Mouse (Mus musculus) midbrain, embryonic 12.5 days (tissue): ENCODE results near the gene Cmip. TPM values are rescaled to one million over a fixed set of nuclear protein-coding genes. Genes with fewer than 3 reads are reported as not detected.

Experiments used
- ATAC-seq: fragments of 200-750 bp; cut with Nextera tagmentation; 2 replicates; pipeline ENCODE4 v1.8.0; 2017; ENCODE audit warnings: low read depth, moderate TSS enrichment, moderate library complexity; ENCODE audit not compliant: low FRiP score
- H3K27ac ChIP-seq: fragments of 300-500 bp; sonication (generic); replicated peaks from 2 replicates; pipeline ENCODE4 v1.5.1; 2016; ENCODE audit warnings: mild to moderate bottlenecking
- H3K27me3 ChIP-seq: fragments of 300-500 bp; sonication (generic); 2 replicates; pipeline ENCODE4 v1.6.1; 2016; ENCODE audit warnings: mild to moderate bottlenecking
- H3K36me3 ChIP-seq: fragments of 300-500 bp; sonication (generic); 2 replicates; pipeline ENCODE4 v1.6.1; 2016
- H3K4me1 ChIP-seq: fragments of 300-500 bp; sonication (generic); 2 replicates; pipeline ENCODE4 v1.6.1; 2016
- H3K4me2 ChIP-seq: fragments of 300-500 bp; sonication (generic); replicated peaks from 2 replicates; pipeline ENCODE4 v1.6.1; 2016; ENCODE audit warnings: mild to moderate bottlenecking, moderate library complexity
- H3K4me3 ChIP-seq: fragments of 300-500 bp; sonication (generic); 2 replicates; pipeline ENCODE4 v1.5.1; 2016; ENCODE audit warnings: mild to moderate bottlenecking
- H3K9ac ChIP-seq: fragments of 300-500 bp; sonication (generic); replicated peaks from 2 replicates; pipeline ENCODE4 v1.6.1; 2016; ENCODE audit warnings: mild to moderate bottlenecking, moderate library complexity
- H3K9me3 ChIP-seq: fragments of 300-500 bp; sonication (generic); 2 replicates; pipeline ENCODE4 v1.6.1; 2016; ENCODE audit warnings: mild to moderate bottlenecking
- WGBS: fragments of 180-500 bp; shearing (Covaris S2); methylation state at CpG from one replicate; pipeline ENCODE4 v1.1.7; 2016; 5-methylcytosine and 5-hydroxymethylcytosine counted together
- polyA plus RNA-seq: library from polyadenylated mRNA; unstranded; fragments of >200 nt; fragmentation: Nextera tagmentation; extraction: Ambion mirVana; gene quantifications from 2 replicates; pipeline ENCODE4 v1.2.1, GENCODE M21; 2016

Gene Cmip
- polyA plus RNA-seq, 1 experiment from 2014 or later: 30.0 TPM

- 91% methylated on average over 14 of the region's 14 CpGs for WGBS
- Histone ChIP-seq H3K4me3 (no peak overlapping the region), H3K9me3 (no peaks in the 10 kb centered on the region), H3K27ac (no peak overlapping the region), H3K4me2 (no peak overlapping the region), H3K4me1 (peaks cover 6% of the 10 kb centered on the region; the same call in 1 of the 2 replicates), H3K36me3 (peaks cover 61% of the 10 kb centered on the region), H3K27me3 (no peaks in the 10 kb centered on the region), H3K9ac (no peak overlapping the region)
- ATAC-seq: no peak
These were observed 183.5 kb downstream of the Cmip start for GRCm38 (mm10) chr8:117440317-117440716.

- Histone ChIP-seq H3K4me1 (peaks cover 9% of the 10 kb centered on the region; the same call in 1 of the 2 replicates), H3K27ac (no peak overlapping the region), H3K9me3 (no peaks in the 10 kb centered on the region), H3K9ac (no peak overlapping the region), H3K4me3 (no peak overlapping the region), H3K36me3 (peaks cover 60% of the 10 kb centered on the region), H3K27me3 (no peaks in the 10 kb centered on the region), H3K4me2 (no peak overlapping the region)
- 92% methylated on average over 6 of the region's 6 CpGs for WGBS
- ATAC-seq: no peak
These were observed 183.9 kb downstream of the Cmip start for GRCm38 (mm10) chr8:117440759-117441158.

DNA sequence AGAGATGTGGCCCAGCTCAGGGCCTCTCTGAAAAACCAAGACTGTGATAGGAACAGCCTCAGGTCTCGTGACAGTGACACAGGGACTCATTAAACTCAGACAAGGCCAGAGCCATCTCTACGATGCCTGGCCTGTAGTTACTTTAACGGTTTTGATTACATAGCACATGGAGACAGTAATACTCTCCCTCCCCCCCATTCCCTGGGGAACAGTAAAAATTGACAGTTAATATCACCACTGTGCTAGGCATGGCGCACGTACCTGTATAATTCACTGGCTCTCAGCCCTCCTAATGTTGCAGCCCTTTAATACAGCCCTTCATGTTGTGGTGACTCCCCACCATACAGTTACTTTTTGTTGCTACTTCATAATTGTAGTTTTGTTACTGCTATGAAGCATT, 188.6 kb downstream of the Cmip start:
- Histone ChIP-seq H3K4me1 (peaks cover 18% of the 10 kb centered on the region; the same call in 1 of the 2 replicates), H3K27ac (peak overlapping the region; percentile 61), H3K4me2 (no peak overlapping the region), H3K9ac (no peak overlapping the region), H3K9me3 (no peaks in the 10 kb centered on the region), H3K36me3 (peaks cover 56% of the 10 kb centered on the region), H3K27me3 (no peaks in the 10 kb centered on the region), H3K4me3 (no peak overlapping the region)
- ATAC-seq: no peak
- WGBS: 82% methylated on average over 5 of the region's 5 CpGs

DNA sequence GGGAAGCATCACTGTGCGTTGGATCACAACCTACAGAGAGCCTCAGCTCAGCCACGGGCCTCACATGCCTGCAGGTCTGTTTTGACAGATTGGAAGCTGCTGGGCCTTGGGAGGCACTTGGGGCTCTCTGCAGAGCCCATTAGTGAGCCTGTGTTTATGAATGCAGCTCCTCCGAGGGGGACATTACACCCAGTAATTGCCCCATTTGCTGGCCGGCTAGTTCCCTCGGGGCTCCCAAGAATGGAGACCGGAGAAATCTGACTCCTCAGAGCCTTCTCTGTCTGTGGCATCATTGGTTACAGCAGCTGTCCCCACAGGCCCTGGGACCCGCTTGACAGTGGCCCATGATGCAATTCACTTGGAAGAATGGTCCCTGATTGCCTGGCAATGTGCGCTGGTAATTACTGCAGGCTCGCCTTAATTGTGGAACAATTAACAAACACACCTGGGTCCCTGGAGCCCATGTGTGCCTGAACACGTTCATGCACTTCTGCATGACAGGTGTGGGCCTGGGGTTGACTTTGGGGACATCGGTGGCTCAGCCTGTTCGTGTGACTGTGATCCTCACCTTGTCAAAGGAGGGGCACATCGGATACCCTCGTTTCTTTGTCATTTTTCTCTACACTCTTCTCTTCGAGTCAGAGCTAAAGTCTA, 189.6 kb downstream of the Cmip start:
- H3K4me3 ChIP-seq: no peak overlapping the region
- H3K27ac ChIP-seq: peak overlapping the region; percentile 61
- H3K9me3 ChIP-seq: no peaks in the 10 kb centered on the region
- peaks cover 18% of the 10 kb centered on the region; the same call in 1 of the 2 replicates for H3K4me1 ChIP-seq
- no peaks in the 10 kb centered on the region for H3K27me3 ChIP-seq
- no peak overlapping the region for H3K9ac ChIP-seq
- H3K4me2 ChIP-seq: no peak overlapping the region
- H3K36me3 ChIP-seq: peaks cover 52% of the 10 kb centered on the region
- WGBS: 72% methylated on average over 15 of the region's 15 CpGs
- ATAC-seq: peak; percentile 55

GRCm38 (mm10) chr8:117451072-117451471, 194.2 kb downstream of the Cmip start:
- H3K4me3 ChIP-seq: no peak overlapping the region
- WGBS: 70% methylated on average over 9 of the region's 9 CpGs
- H3K4me2 ChIP-seq: no peak overlapping the region
- no peaks in the 10 kb centered on the region for H3K27me3 ChIP-seq
- no peak overlapping the region for H3K9ac ChIP-seq
- peaks cover 9% of the 10 kb centered on the region for H3K4me1 ChIP-seq
- no peak for ATAC-seq
- peaks cover 86% of the 10 kb centered on the region for H3K36me3 ChIP-seq
- no peaks in the 10 kb centered on the region for H3K9me3 ChIP-seq
- H3K27ac ChIP-seq: peak overlapping the region; percentile 46; the same call in 1 of the 2 replicates

GRCm38 (mm10) chr8:117453974-117454373, 197.1 kb downstream of the Cmip start:
- no peak for ATAC-seq
- Histone ChIP-seq H3K9me3 (no peaks in the 10 kb centered on the region), H3K4me2 (no peak overlapping the region), H3K4me3 (no peak overlapping the region), H3K27me3 (no peaks in the 10 kb centered on the region), H3K27ac (0 out of 2 replicates have a peak overlapping the region, but pooled peaks have one; percentile 25), H3K9ac (no peak overlapping the region), H3K36me3 (peaks cover 84% of the 10 kb centered on the region), H3K4me1 (peaks cover 7% of the 10 kb centered on the region)
- WGBS: 79% methylated on average over 6 of the region's 6 CpGs

GRCm38 (mm10) chr8:117454516-117455116, 197.8 kb downstream of the Cmip start:
- no peaks in the 10 kb centered on the region for H3K9me3 ChIP-seq
- WGBS: 96% methylated on average over 14 of the region's 14 CpGs
- no peak overlapping the region for H3K4me3 ChIP-seq
- H3K27me3 ChIP-seq: no peaks in the 10 kb centered on the region
- peaks cover 78% of the 10 kb centered on the region for H3K36me3 ChIP-seq
- H3K27ac ChIP-seq: no peak overlapping the region
- H3K9ac ChIP-seq: no peak overlapping the region
- peaks cover 10% of the 10 kb centered on the region for H3K4me1 ChIP-seq
- ATAC-seq: no peak
- no peak overlapping the region for H3K4me2 ChIP-seq

DNA sequence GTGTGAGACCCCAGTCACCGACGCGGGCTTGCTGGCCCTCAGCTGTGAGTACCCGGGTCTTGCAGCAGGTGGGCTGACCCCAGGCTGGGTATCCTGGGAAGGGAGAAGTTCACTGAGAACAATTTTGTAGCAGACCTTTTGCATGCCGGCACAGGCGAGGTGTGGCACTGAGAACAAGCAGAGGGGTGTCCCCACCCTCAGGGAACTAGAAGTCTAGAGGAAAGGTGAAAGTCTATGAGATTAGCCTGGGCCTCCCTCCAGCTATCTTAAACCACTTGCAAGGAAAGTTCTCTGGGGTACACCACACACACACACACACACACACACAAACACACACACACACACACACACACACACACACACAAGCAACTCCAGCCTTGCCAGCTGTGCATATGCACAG, 198.8 kb downstream of the Cmip start:
- H3K36me3 ChIP-seq: peaks cover 67% of the 10 kb centered on the region
- H3K9ac ChIP-seq: no peak overlapping the region
- H3K4me1 ChIP-seq: peaks cover 11% of the 10 kb centered on the region
- H3K4me2 ChIP-seq: no peak overlapping the region
- no peak for ATAC-seq
- 94% methylated on average over 6 of the region's 6 CpGs for WGBS
- H3K27me3 ChIP-seq: no peaks in the 10 kb centered on the region
- no peaks in the 10 kb centered on the region for H3K9me3 ChIP-seq
- no peak overlapping the region for H3K27ac ChIP-seq
- no peak overlapping the region for H3K4me3 ChIP-seq

DNA sequence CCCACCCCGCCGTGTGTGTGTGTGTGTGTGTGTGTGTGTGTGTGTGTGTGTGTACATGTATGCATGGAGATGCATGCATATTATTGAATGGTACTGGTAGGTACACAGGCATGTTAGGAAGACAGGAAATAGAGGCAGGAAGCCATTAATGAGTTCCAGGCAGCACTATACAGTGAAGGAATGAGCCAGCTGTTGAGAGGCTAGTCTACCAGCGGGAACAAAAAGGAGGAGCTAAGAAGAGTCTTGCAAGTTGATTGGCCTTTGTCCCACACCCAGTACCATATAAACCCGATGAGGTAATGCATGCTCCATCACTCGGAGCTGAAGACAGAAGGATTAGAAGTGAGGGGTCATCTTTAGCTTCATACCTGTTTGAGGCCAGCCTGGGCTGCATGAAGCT, 201.6 kb downstream of the Cmip start:
- no peak for ATAC-seq
- no peak overlapping the region for H3K9ac ChIP-seq
- H3K4me3 ChIP-seq: no peak overlapping the region
- peaks cover 14% of the 10 kb centered on the region; the same call in 1 of the 2 replicates for H3K4me1 ChIP-seq
- H3K27me3 ChIP-seq: no peaks in the 10 kb centered on the region
- peaks cover 49% of the 10 kb centered on the region for H3K36me3 ChIP-seq
- no peaks in the 10 kb centered on the region for H3K9me3 ChIP-seq
- H3K27ac ChIP-seq: no peak overlapping the region
- 63% methylated on average over 4 of the region's 5 CpGs for WGBS
- H3K4me2 ChIP-seq: no peak overlapping the region

DNA sequence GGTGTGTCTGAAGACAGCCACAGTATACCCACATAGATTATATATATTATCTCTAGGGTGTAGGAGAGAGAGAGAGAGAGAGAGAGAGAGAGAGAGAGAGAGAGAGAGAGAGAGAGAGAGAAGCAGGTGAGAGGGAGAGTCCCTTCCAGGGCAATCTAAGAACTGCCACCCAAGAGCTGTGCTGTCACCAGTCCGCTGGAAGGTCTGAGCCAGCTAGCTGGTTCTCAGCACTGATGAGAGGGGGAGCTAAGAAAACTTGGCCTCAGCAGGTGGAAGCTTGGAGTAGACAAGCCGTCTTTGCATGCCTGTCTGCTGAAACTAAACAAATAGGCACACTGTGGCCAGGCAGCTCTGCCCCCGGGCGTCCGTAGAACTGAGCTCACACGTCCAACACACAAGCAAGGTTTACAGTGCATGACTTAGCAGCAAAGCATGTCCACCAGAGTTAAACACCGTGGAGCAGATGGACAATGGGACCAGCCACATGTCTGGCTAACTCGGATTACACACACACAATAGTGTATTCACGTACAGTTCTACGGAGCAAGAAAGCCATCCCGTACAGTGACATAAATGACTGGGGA, 205.9 kb downstream of the Cmip start:
- 80% methylated on average over 11 of the region's 11 CpGs for WGBS
- no peak overlapping the region for H3K4me3 ChIP-seq

DNA sequence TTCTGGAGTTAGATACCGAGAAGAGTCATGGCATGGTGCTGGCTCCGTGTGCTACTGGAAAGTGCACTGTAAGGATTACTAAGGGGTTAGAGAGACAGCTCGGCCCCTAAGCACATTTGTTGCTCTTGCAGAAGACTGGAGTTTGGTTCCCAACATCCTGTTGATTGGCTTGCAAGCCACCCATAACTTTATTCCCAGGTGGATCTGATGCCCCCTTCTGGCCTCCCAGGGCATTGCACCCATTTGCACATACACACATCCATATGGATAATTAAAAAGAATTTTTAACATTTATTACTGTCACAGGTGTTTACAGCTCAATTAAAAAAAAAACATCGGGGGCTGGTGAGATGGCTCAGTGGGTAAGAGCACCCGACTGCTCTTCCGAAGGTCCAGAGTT, 207.7 kb downstream of the Cmip start:
- Histone ChIP-seq H3K9me3 (0 out of 2 replicates have a peak, but pooled peaks cover 3% of the 10 kb centered on the region), H3K27me3 (no peaks in the 10 kb centered on the region), H3K27ac (no peak overlapping the region), H3K4me3 (no peak overlapping the region), H3K36me3 (no peaks in the 10 kb centered on the region), H3K4me1 (peaks cover 8% of the 10 kb centered on the region), H3K4me2 (no peak overlapping the region), H3K9ac (no peak overlapping the region)
- ATAC-seq: no peak
- WGBS: 96% methylated on average over 6 of the region's 6 CpGs

More for the DNA sequence above, 205.9 kb downstream of the Cmip start:
- H3K27me3 ChIP-seq: no peaks in the 10 kb centered on the region
- H3K9me3 ChIP-seq: 0 out of 2 replicates have a peak, but pooled peaks cover 3% of the 10 kb centered on the region
- H3K4me1 ChIP-seq: 0 out of 2 replicates have a peak, but pooled peaks cover 11% of the 10 kb centered on the region
- H3K27ac ChIP-seq: no peak overlapping the region
- peaks cover 6% of the 10 kb centered on the region for H3K36me3 ChIP-seq
- H3K9ac ChIP-seq: no peak overlapping the region
- no peak for ATAC-seq
- no peak overlapping the region for H3K4me2 ChIP-seq

GRCm38 (mm10) chr8:117465250-117465649, 208.4 kb downstream of the Cmip start:
- no peak overlapping the region for H3K27ac ChIP-seq
- 0 out of 2 replicates have a peak, but pooled peaks cover 3% of the 10 kb centered on the region for H3K9me3 ChIP-seq
- no peaks in the 10 kb centered on the region for H3K27me3 ChIP-seq
- ATAC-seq: 0 out of 2 replicates have a peak, but pooled peaks have one; percentile 20
- WGBS: 38% methylated on average over 5 of the region's 5 CpGs
- H3K4me3 ChIP-seq: no peak overlapping the region
- peaks cover 14% of the 10 kb centered on the region for H3K4me1 ChIP-seq
- no peak overlapping the region for H3K9ac ChIP-seq
- H3K4me2 ChIP-seq: no peak overlapping the region
- H3K36me3 ChIP-seq: no peaks in the 10 kb centered on the region
